In the genomic region with DNA sequence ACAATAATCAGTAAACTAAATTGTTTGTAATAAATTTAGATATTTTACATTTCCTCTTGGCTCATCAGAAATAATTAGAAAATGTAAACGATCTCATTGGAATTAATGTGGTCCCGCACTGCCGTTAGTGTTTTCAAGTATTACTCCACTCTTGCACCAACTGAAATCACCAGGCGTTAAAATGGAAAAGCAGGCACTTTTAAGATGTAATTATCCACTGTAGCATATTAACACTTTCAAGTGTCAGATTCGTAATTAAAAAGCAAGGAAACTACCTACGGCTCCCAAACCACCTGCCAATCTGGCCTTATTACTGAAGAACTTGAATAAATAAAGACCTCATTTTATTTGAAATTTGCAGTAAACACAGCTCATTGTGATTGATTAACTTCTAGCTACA, we compare ENCODE assay signal across 20 mouse cellular contexts.
"Had no signal": no experiment of that assay in that cellular context is flagged by ENCODE, and none has a peak within 500 bp of the region (broad histone marks: within the 10 kb centered on the region; RNA-seq: fewer than 3 reads in every experiment).

No protein-coding gene starts in this region.

- H3K27ac ChIP-seq: intestine, embryonic 15.5 days; limb, embryonic 12.5 days; limb, embryonic 15.5 days; liver, embryonic 14.5 days; macrophage; stomach, postnatal 0 days had no signal

- H3K9ac ChIP-seq: intestine, embryonic 15.5 days; limb, embryonic 12.5 days; limb, embryonic 15.5 days; liver, embryonic 14.5 days; liver, postnatal 0 days; lung, embryonic 14.5 days had no signal

- H3K4me2 ChIP-seq: intestine, embryonic 15.5 days; limb, embryonic 12.5 days; limb, embryonic 15.5 days; liver, embryonic 11.5 days; lung, embryonic 14.5 days had no signal

- H3K36me3 ChIP-seq: intestine, embryonic 15.5 days; limb, embryonic 12.5 days; limb, embryonic 15.5 days had no signal

- H3K4me3 ChIP-seq: intestine, embryonic 15.5 days; limb, embryonic 12.5 days; limb, embryonic 15.5 days had no signal

- DNase-seq: kidney, adult 11 months; kidney, adult 8-10 months; kidney, postnatal 4 days; left cerebral cortex, postnatal 4 days; liver, postnatal 0 days; lung, embryonic 14.5 days; retina, postnatal 1 day; right cerebral cortex, postnatal 25 days; spleen, adult 18-20 months; thymus, adult 2 months; thymus, postnatal 14 days; thymus, postnatal 4 days had no signal

- ATAC-seq: intestine, embryonic 15.5 days; liver, postnatal 0 days; lung, postnatal 0 days had no signal

- H3K9me3 ChIP-seq: intestine, embryonic 15.5 days; limb, embryonic 12.5 days; limb, embryonic 15.5 days had no signal

- H3K27me3 ChIP-seq: intestine, embryonic 15.5 days; limb, embryonic 12.5 days; limb, embryonic 15.5 days had no signal

- H3K4me1 ChIP-seq: intestine, embryonic 15.5 days; limb, embryonic 12.5 days; limb, embryonic 15.5 days had no signal
